Mouse (Mus musculus): ENCODE data around the gene Rab30.

- TF ChIP-seq CTCF (conservative IDR thresholded peaks at IDR 0.05; ENCODE audit: low read length) (no peak), NANOG (IDR thresholded peaks at IDR 0.05; ENCODE audit: borderline replicate concordance, low read length) (no peak), POU5F1 (IDR thresholded peaks at IDR 0.05; ENCODE audit: borderline replicate concordance, low read length) (no peak)
Measured at GRCm38 (mm10) chr7:92837226-92837625, 95.8 kb downstream of the Rab30 start.

All from E14TG2a.4 (cell line).